Mouse (Mus musculus) CH12.LX (cell line): ENCODE results near the gene Zfp750.

Experiments used
- CTCF ChIP-seq, 2 experiments: IDR thresholded peaks in 1 of 2; conservative IDR thresholded peaks in 1 of 2; 2 replicates each; pipeline ENCODE4 v1.5.1; 2011 to 2012; ENCODE audit warnings: low read depth in 2 of 2, low read length in 2 of 2, improper control_type of control experiment in 1 of 2, inconsistent platforms in 1 of 2, mild to moderate bottlenecking in 1 of 2, moderate library complexity in 1 of 2
- POLR2A ChIP-seq: IDR thresholded peaks from 2 replicates; pipeline ENCODE4 v1.6.1; 2011; ENCODE audit warnings: low read depth, mild to moderate bottlenecking, improper control_type of control experiment, low read length

DNA sequence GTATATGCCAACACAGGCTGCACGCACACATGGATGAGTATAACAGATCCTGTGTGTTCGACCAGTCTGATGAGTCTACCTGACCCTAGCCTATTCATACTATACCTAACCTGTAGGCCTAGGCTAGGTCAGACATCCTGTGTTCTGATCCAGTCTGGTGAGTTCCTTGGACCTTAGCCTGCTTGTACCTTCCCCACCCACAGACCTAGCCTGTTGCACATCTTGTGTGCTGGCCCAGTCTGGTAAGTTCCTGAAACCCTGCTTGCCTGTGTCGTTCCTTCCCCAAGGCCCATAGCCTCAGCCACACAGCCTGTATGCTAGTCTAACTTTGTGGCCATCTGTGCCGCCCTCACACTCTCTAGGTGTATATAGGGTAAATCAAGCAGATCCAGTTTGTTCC, 45.1 kb upstream of the Zfp750 start:
- no peak for TF ChIP-seq CTCF (conservative IDR thresholded peaks at IDR 0.05 in 1 of 2, IDR thresholded peaks at IDR 0.05 in 1 of 2; ENCODE audit: low read depth in 2 of 2, low read length in 2 of 2)
- TF ChIP-seq POLR2A: no peak
